Mouse (Mus musculus) lung, postnatal 0 days (tissue): ENCODE results near the gene Serpina10. TPM values are rescaled to one million over a fixed set of nuclear protein-coding genes. Genes with fewer than 3 reads are reported as not detected.

Source experiments
- ATAC-seq: fragments of 200-750 bp; cut with Nextera tagmentation; 2 replicates; pipeline ENCODE4 v1.8.0; 2017; ENCODE audit warnings: moderate library complexity
- DNase-seq: peaks from one replicate; pipeline ENCODE4 v3.0.0-alpha.2; 2016; ENCODE audit warnings: low spot score
- H3K27ac ChIP-seq: fragments of 300-500 bp; sonication (generic); 2 replicates; pipeline ENCODE4 v1.5.1; 2014; ENCODE audit warnings: antibody characterized with exemption, mild to moderate bottlenecking, low read length, mixed read lengths
- H3K27me3 ChIP-seq: fragments of 300-500 bp; sonication (generic); replicated peaks from 2 replicates; pipeline ENCODE4 v1.6.1; 2014; ENCODE audit warnings: low read length, mixed read lengths; ENCODE audit not compliant: insufficient read depth
- H3K36me3 ChIP-seq: fragments of 300-500 bp; sonication (generic); 2 replicates; pipeline ENCODE4 v1.6.1; 2014; ENCODE audit warnings: low read length, mixed read lengths; ENCODE audit not compliant: insufficient read depth
- H3K4me1 ChIP-seq: fragments of 300-500 bp; sonication (generic); 2 replicates; pipeline ENCODE4 v1.6.1; 2014; ENCODE audit warnings: antibody characterized with exemption, low read depth, low read length, mixed read lengths; ENCODE audit not compliant: insufficient read depth
- H3K4me2 ChIP-seq: fragments of 300-500 bp; sonication (generic); replicated peaks from 2 replicates; pipeline ENCODE4 v1.6.1; 2014; ENCODE audit warnings: low read depth, mild to moderate bottlenecking, low read length, moderate library complexity, mixed read lengths
- H3K4me3 ChIP-seq: fragments of 300-500 bp; sonication (generic); 2 replicates; pipeline ENCODE4 v1.5.1; 2014; ENCODE audit warnings: low read depth, low read length
- H3K9ac ChIP-seq: fragments of 300-500 bp; sonication (generic); replicated peaks from 2 replicates; pipeline ENCODE4 v1.6.1; 2014; ENCODE audit warnings: low read depth, mild to moderate bottlenecking
- H3K9me3 ChIP-seq: fragments of 300-500 bp; sonication (generic); 2 replicates; pipeline ENCODE4 v1.6.1; 2016; ENCODE audit warnings: low read length, mixed read lengths
- CTCF ChIP-seq: IDR thresholded peaks from 2 replicates; pipeline ENCODE4 v1.5.1; 2016; ENCODE audit warnings: antibody characterized with exemption, mild to moderate bottlenecking
- EP300 ChIP-seq: IDR thresholded peaks from 2 replicates; pipeline ENCODE4 v1.6.1; 2016; ENCODE audit warnings: antibody characterized with exemption, mild to moderate bottlenecking, control low read depth
- WGBS: fragments of 180-500 bp; shearing (Covaris S2); extraction: QIAGEN DNeasy Blood & Tissue Kit; methylation state at CpG from one replicate; pipeline ENCODE4 v1.1.7; 2014; 5-methylcytosine and 5-hydroxymethylcytosine counted together
- polyA plus RNA-seq: library from polyadenylated mRNA; unstranded; fragments of >200 nt; fragmentation: Nextera tagmentation; extraction: Ambion mirVana; gene quantifications from 2 replicates; pipeline ENCODE4 v1.2.1, GENCODE M21; 2015

The Serpina10 gene
- polyA plus RNA-seq, 1 experiment from 2014 or later, result 0.20 TPM

DNA sequence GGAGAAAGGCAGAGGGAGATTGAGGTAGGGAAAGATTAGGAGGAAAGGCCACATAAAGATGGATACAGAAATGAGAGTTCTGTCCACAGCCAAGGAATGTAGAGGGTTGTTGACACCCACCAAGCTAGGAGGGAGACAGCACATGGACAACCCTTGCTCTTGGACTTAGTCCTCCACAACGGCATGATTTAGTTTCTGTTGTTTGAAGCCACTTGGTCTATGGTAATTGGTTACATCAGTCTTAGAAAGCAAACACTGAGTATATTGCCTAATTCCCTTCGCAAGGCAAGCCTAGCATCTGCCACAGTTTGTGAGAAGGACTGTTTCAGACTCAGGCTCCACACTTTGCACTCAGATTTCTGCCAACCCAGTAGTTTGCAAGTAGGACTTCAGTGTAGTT is 4.6 kb upstream of the Serpina10 start:
- H3K4me3 ChIP-seq, result no peak overlapping the region
- no peak overlapping the region for H3K9ac ChIP-seq
- TF ChIP-seq CTCF, result no peak
- TF ChIP-seq EP300, result no peak
- DNase-seq (no peak), ATAC-seq (no peak)
- no peak overlapping the region for H3K27ac ChIP-seq
- 62% methylated on average over 2 of the region's 2 CpGs for WGBS
- H3K4me1 ChIP-seq, result no peaks in the 10 kb centered on the region
- no peaks in the 10 kb centered on the region for H3K27me3 ChIP-seq
- no peaks in the 10 kb centered on the region for H3K36me3 ChIP-seq
- no peaks in the 10 kb centered on the region for H3K9me3 ChIP-seq
- H3K4me2 ChIP-seq, result no peak overlapping the region

DNA sequence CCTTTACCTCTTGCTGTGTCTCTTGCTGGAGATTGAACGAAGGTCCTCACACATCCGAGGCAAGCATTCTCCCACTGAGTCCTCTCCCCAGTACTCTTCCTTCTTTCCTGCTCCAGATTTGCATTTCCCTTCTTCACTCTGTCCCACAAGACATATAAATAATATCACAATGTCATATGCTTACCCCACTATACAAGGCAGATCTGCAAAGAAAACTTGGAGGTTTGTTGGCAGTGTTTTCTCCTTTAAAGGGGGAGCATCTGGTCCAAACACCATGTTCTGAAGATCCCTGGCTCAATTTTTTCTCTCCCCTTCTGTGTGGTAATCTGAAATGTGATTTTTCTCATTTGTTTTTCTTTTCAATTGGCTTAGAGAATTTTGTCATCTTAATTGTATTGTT is 3.2 kb upstream of the Serpina10 start:
- no peaks in the 10 kb centered on the region for H3K9me3 ChIP-seq
- TF ChIP-seq CTCF, result no peak
- TF ChIP-seq EP300, result no peak
- H3K4me3 ChIP-seq, result no peak overlapping the region
- H3K4me2 ChIP-seq, result no peak overlapping the region
- DNase-seq (no peak), ATAC-seq (no peak)
- no peak overlapping the region for H3K9ac ChIP-seq
- no peaks in the 10 kb centered on the region for H3K27me3 ChIP-seq
- no peaks in the 10 kb centered on the region for H3K36me3 ChIP-seq
- WGBS, result 87% methylated on average over 2 of the region's 2 CpGs
- H3K4me1 ChIP-seq, result no peaks in the 10 kb centered on the region
- H3K27ac ChIP-seq, result no peak overlapping the region

DNA sequence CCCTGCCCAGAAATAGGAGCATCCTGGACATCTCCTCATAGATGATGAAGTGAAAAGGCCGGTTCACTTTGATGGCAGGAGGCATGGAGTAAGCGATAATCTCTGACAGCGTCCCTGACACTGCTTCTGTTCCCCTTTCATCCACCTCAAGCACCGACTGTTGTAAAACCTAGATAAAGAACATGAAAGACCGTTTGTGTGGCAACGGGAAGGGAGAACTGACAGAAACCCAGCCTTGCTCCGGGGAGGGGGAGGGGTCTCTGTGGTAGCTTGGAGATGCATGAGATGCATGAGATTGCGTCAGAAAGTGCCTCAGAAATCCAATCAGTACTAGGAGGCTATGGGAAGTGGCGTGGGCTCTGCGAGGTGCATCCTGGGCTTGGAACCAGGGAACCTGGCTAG is 14.4 kb downstream of the Serpina10 start:
- H3K9me3 ChIP-seq, result no peaks in the 10 kb centered on the region
- no peak overlapping the region for H3K27ac ChIP-seq
- no peak overlapping the region for H3K9ac ChIP-seq
- ATAC-seq (no peak), DNase-seq (no peak)
- no peak overlapping the region for H3K4me2 ChIP-seq
- 53% methylated on average over 10 of the region's 10 CpGs for WGBS
- no peak for TF ChIP-seq EP300
- TF ChIP-seq CTCF, result no peak
- H3K4me3 ChIP-seq, result no peak overlapping the region
- no peaks in the 10 kb centered on the region for H3K27me3 ChIP-seq
- H3K36me3 ChIP-seq, result no peaks in the 10 kb centered on the region
- no peaks in the 10 kb centered on the region for H3K4me1 ChIP-seq

DNA sequence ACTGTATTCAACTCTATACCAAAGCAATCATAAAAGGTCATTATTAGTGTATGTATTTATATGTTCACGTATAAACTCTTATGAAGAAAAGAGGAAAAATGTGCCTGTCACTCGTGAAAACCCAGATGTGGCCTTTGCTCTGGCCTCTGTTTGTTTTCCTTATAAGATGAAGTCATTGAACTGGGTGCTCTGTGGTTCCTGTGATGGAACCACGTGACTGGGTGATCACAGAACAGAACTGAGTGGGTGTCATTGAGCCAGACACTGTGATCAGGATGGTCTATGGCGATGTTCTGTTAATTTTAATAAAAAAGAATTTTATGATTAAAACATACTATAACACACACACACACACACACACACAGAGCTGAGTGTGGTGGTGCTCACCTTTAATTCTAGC is 15.5 kb downstream of the Serpina10 start:
- Histone ChIP-seq H3K4me3 (no peak overlapping the region), H3K27ac (no peak overlapping the region), H3K27me3 (no peaks in the 10 kb centered on the region), H3K9me3 (no peaks in the 10 kb centered on the region), H3K9ac (no peak overlapping the region), H3K36me3 (no peaks in the 10 kb centered on the region), H3K4me1 (no peaks in the 10 kb centered on the region), H3K4me2 (no peak overlapping the region)
- no peak for TF ChIP-seq EP300
- TF ChIP-seq CTCF, result no peak
- no peak for DNase-seq
- no peak for ATAC-seq
- WGBS, result 63% methylated on average over 4 of the region's 4 CpGs

DNA sequence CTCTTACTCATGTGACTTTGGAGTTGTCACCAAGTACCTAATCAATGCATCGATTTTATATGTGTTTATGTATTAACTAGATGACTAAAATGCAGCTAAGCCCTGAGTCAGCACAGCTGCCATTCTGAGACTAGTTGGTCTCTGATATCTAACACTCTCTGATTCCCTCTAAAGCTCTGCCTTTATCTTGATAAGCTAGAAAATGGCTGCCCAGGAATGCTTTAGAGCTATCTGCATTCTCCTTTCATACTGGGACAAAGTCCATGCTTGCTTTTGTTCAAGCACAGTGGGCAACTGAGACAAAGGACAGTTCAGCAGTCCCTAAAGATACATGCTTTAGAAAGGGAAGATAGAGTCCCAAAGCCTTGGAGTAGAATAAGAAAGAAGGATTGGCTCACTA is 16.1 kb downstream of the Serpina10 start:
- no peak overlapping the region for H3K4me2 ChIP-seq
- no peak overlapping the region for H3K9ac ChIP-seq
- H3K4me3 ChIP-seq, result no peak overlapping the region
- H3K36me3 ChIP-seq, result no peaks in the 10 kb centered on the region
- no peak for TF ChIP-seq EP300
- no peak for TF ChIP-seq CTCF
- no peaks in the 10 kb centered on the region for H3K9me3 ChIP-seq
- no peak overlapping the region for H3K27ac ChIP-seq
- H3K4me1 ChIP-seq, result no peaks in the 10 kb centered on the region
- H3K27me3 ChIP-seq, result no peaks in the 10 kb centered on the region
- WGBS, result 78% methylated on average over 1 of the region's 1 CpGs
- DNase-seq (no peak), ATAC-seq (no peak)

DNA sequence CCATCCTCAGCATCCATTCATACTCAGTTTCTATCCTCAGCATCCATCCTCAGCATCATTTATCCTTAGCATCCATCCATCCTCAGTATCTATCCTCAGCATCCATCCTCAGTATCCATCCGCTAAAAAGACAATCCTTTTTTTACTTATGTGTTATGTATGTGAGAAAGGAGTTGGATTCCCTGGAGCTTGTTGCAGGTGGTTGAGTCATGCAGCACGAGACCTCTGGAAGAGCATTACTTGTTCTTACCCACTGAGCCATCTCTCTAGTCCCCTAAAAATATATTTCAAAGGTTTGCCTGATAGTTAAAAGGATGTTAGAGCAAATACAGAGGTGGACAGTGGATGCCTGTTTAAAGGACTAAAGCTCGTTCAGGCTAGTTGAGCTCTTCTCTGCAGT is 29.4 kb downstream of the Serpina10 start:
- TF ChIP-seq EP300, result no peak
- Histone ChIP-seq H3K27ac (no peak overlapping the region), H3K9ac (no peak overlapping the region), H3K27me3 (no peaks in the 10 kb centered on the region), H3K4me3 (no peak overlapping the region), H3K9me3 (no peaks in the 10 kb centered on the region), H3K4me2 (no peak overlapping the region), H3K4me1 (no peaks in the 10 kb centered on the region), H3K36me3 (no peaks in the 10 kb centered on the region)
- ATAC-seq (no peak), DNase-seq (no peak)
- 82% methylated on average over 3 of the region's 3 CpGs for WGBS

DNA sequence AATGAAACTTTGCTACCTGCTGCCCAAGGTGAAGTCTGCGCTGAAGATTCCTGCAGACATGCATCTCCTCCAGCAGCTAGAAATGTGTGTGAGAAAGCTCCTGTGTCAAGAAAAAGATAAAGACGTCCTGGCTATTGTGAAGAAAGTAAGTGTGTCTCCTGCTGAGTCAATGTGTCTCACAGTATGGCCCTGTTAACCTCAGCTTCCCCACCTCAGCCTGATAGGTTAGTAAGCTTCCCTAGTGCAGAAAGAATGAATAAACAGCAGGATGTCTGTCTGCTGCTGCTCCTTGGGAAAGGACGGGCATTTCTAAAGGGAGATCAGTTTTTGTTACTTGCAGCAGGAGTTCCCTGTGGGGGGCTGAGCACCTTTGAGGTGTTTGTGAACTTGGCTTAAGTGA is 30.9 kb downstream of the Serpina10 start:
- Histone ChIP-seq H3K9ac (no peak overlapping the region), H3K9me3 (no peaks in the 10 kb centered on the region), H3K27me3 (no peaks in the 10 kb centered on the region), H3K4me2 (no peak overlapping the region), H3K36me3 (no peaks in the 10 kb centered on the region), H3K4me3 (no peak overlapping the region), H3K4me1 (no peaks in the 10 kb centered on the region), H3K27ac (no peak overlapping the region)
- 33% methylated on average over 3 of the region's 3 CpGs for WGBS
- TF ChIP-seq CTCF (no peak), EP300 (no peak)
- DNase-seq, result no peak
- ATAC-seq, result no peak
